Mouse (Mus musculus) midbrain, embryonic 15.5 days (tissue): ENCODE data around the gene Osbpl5. TPM values are rescaled to one million over a fixed set of nuclear protein-coding genes. Genes with fewer than 3 reads are reported as not detected.
A peak's percentile ranks its signal among the peaks of the same experiment; 100 is the strongest.
"Not testable (repeated sequence)": the region's sequence is repeated elsewhere in the genome, so short reads cannot be mapped to it uniquely, and the experiment has no call there.

ENCODE experiments used
- ATAC-seq: fragments of 200-750 bp; cut with Nextera tagmentation; replicated peaks from 2 replicates; pipeline ENCODE4 v1.8.0; 2017; ENCODE audit warnings: moderate TSS enrichment
- H3K27ac ChIP-seq: fragments of 300-500 bp; sonication (generic); 2 replicates; pipeline ENCODE4 v1.5.1; 2015; ENCODE audit warnings: mild to moderate bottlenecking, inconsistent platforms
- H3K27me3 ChIP-seq: fragments of 300-500 bp; sonication (generic); replicated peaks from 2 replicates; pipeline ENCODE4 v1.6.1; 2015; ENCODE audit warnings: inconsistent platforms
- H3K36me3 ChIP-seq: fragments of 300-500 bp; sonication (generic); replicated peaks from 2 replicates; pipeline ENCODE4 v1.6.1; 2015; ENCODE audit warnings: inconsistent platforms
- H3K4me1 ChIP-seq: fragments of 300-500 bp; sonication (generic); 2 replicates; pipeline ENCODE4 v1.6.1; 2015; ENCODE audit warnings: inconsistent platforms
- H3K4me2 ChIP-seq: fragments of 300-500 bp; sonication (generic); 2 replicates; pipeline ENCODE4 v1.6.1; 2015; ENCODE audit warnings: inconsistent platforms, mild to moderate bottlenecking, moderate library complexity
- H3K4me3 ChIP-seq: fragments of 300-500 bp; sonication (generic); 2 replicates; pipeline ENCODE4 v1.5.1; 2015; ENCODE audit warnings: mild to moderate bottlenecking, inconsistent platforms
- H3K9ac ChIP-seq: fragments of 300-500 bp; sonication (generic); 2 replicates; pipeline ENCODE4 v1.6.1; 2015; ENCODE audit warnings: mild to moderate bottlenecking, inconsistent platforms
- H3K9me3 ChIP-seq: fragments of 300-500 bp; sonication (generic); 2 replicates; pipeline ENCODE4 v1.6.1; 2016; ENCODE audit warnings: inconsistent platforms
- WGBS: fragments of 180-500 bp; shearing (Covaris S2); methylation state at CpG from one replicate; pipeline ENCODE4 v1.1.7; 2015; ENCODE audit warnings: mixed read lengths; 5-methylcytosine and 5-hydroxymethylcytosine counted together
- polyA plus RNA-seq: library from polyadenylated mRNA; unstranded; fragments of >200 nt; fragmentation: Nextera tagmentation; extraction: Ambion mirVana; gene quantifications from 2 replicates; pipeline ENCODE4 v1.2.1, GENCODE M21; 2015

Gene Osbpl5
- polyA plus RNA-seq, 1 experiment from 2014 or later = 44.0 TPM

DNA sequence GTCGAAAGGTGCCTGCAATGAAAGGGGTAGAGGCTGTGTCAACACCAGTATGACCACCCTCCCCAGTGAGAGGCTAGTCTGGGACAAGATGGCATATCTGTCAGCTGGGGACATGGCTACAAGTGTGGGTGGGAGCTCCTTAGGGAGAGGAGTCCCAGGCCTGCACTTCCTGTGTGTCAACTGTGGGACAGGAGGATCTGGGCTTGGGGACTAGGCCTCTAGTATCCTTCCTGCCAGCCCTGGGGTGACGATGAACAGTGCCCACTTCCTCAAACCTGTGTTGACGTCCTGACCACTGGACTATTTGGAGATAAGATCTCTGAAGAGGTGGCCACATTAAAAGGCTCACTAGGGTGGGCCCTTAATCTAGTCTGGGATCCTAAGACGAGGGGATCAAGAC lies 66.8 kb downstream of the Osbpl5 start:
- no peaks in the 10 kb centered on the region for H3K9me3 ChIP-seq
- H3K36me3 ChIP-seq = peaks cover 64% of the 10 kb centered on the region
- no peak for ATAC-seq
- H3K4me3 ChIP-seq = no peak overlapping the region
- H3K4me2 ChIP-seq = no peak overlapping the region
- no peak overlapping the region for H3K9ac ChIP-seq
- no peak overlapping the region for H3K27ac ChIP-seq
- WGBS = 85% methylated on average over 4 of the region's 4 CpGs
- peaks cover 8% of the 10 kb centered on the region; the same call in 1 of the 2 replicates for H3K4me1 ChIP-seq
- H3K27me3 ChIP-seq = 0 out of 2 replicates have a peak, but pooled peaks cover 4% of the 10 kb centered on the region

DNA sequence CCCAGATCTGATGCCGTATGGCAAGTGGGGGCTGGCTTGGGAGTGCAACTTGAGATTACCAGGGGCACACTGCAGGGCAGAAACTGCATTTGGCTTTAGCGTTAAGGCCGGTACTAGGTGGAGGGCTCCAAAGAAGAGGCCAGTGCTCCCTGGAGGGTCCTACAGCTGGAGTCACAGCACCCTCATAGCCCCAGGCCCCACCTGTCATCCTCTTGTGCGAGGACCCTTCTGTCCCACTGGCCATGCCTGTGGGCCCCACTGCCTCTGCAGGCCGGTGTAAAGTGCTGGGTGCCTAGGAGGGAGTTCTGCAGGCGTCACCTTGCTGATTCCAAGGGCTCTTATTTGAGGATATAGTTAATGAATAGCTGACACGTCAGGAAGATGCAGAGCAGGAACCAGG lies 67.3 kb downstream of the Osbpl5 start:
- WGBS = 86% methylated on average over 7 of the region's 7 CpGs
- Histone ChIP-seq H3K27me3 (0 out of 2 replicates have a peak, but pooled peaks cover 4% of the 10 kb centered on the region), H3K36me3 (peaks cover 59% of the 10 kb centered on the region), H3K4me3 (no peak overlapping the region), H3K4me1 (peaks cover 8% of the 10 kb centered on the region; the same call in 1 of the 2 replicates), H3K4me2 (no peak overlapping the region), H3K27ac (no peak overlapping the region), H3K9me3 (no peaks in the 10 kb centered on the region), H3K9ac (no peak overlapping the region)
- ATAC-seq = no peak

DNA sequence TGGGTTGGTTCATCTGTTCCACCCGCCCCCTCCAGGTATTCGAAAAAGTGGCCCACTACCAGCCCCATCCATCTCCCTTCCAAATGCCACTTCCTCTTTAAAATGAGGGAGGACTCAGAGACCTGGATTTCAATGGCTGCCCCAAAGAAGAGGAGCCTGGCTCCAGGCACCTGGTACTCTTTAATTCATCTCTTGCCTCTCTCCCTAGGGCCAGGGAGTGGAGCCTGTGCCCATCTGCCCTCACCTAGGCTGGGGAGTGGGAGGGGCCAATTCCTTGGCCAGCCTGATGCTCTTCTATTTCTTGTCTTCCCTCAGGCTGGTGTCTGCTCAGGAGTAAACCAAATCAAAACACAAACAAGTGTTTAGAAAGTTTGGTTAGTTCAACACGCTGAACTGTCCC lies 70.1 kb downstream of the Osbpl5 start:
- not testable (repeated sequence) for H3K4me1 ChIP-seq, H3K9ac ChIP-seq, H3K4me3 ChIP-seq, H3K4me2 ChIP-seq, ATAC-seq, H3K27ac ChIP-seq, H3K27me3 ChIP-seq, H3K9me3 ChIP-seq
- WGBS = 88% methylated on average over 3 of the region's 3 CpGs
- H3K36me3 ChIP-seq = peaks cover 35% of the 10 kb centered on the region

- WGBS = 64% methylated on average over 4 of the region's 4 CpGs
- not testable (repeated sequence) for H3K9ac ChIP-seq, H3K4me1 ChIP-seq, H3K27ac ChIP-seq, H3K9me3 ChIP-seq, H3K4me3 ChIP-seq, H3K27me3 ChIP-seq, H3K4me2 ChIP-seq, ATAC-seq
- peaks cover 30% of the 10 kb centered on the region for H3K36me3 ChIP-seq
Measured at GRCm38 (mm10) chr7:143686191-143686590, 70.6 kb downstream of the Osbpl5 start.

- H3K9ac ChIP-seq = no peak within 1 kb of the TSS
- ATAC-seq = peak; percentile 85
- no peak within 1 kb of the TSS for H3K27ac ChIP-seq
- H3K4me2 ChIP-seq = peak within 1 kb of the TSS; percentile 74
- 2% methylated on average over 35 of the region's 35 CpGs for WGBS
- peak within 1 kb of the TSS; percentile 37 for H3K4me3 ChIP-seq
- peaks cover 8% of the 10 kb centered on the region; the same call in 1 of the 2 replicates for H3K4me1 ChIP-seq
- peaks cover 26% of the 10 kb centered on the region for H3K36me3 ChIP-seq
- 0 out of 2 replicates have a peak, but pooled peaks cover 4% of the 10 kb centered on the region for H3K27me3 ChIP-seq
- no peaks in the 10 kb centered on the region for H3K9me3 ChIP-seq
Measured at GRCm38 (mm10) chr7:143685359-143686067, 71.3 kb downstream of the Osbpl5 start, which contains the start of gene Tnfrsf23. TSS of gene Tnfrsf23 (minus strand) at chr7:143685872.

DNA sequence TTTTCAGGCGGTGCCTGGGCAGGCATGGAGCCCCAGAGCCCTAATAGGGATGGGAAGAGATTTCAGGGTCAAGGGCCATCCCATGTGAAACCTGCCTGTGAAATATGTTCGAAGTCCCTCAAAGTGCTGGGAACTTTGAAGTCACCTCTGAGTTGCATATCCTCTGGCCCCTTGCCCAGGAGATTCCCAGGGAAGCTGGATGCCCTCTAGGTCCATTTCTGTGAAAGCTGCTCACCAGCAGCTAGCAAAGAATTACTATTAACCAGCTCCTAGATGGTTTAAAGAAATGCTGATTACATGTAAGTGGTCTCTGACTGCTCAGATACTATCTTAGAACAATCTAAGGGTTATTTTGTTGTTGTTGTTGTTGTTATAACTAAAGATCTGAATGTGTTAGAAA lies 72.2 kb downstream of the Osbpl5 start:
- H3K27me3 ChIP-seq, H3K4me1 ChIP-seq, H3K4me3 ChIP-seq, H3K9ac ChIP-seq, H3K9me3 ChIP-seq, ATAC-seq, H3K27ac ChIP-seq, H3K4me2 ChIP-seq: not testable (repeated sequence)
- 61% methylated on average over 2 of the region's 2 CpGs for WGBS
- H3K36me3 ChIP-seq = peaks cover 16% of the 10 kb centered on the region

DNA sequence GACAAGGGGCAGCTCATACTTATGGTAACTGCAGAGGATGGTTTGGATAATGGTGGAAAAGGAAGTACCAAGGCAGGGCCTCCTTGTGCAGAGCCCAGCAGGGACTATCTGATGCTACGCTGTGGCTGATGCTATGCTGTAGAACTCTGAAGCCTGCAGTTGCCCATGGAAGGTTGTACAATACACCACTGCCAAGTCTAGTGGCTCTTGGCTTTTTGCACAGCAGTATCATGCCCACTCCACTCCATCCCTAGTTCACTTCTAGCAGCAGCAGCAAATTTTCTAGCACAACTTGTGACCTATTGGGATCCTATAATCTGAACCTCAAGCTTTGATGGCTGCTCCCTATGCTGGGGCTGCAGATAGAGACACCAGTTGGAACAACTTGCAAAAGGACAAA lies 75.2 kb downstream of the Osbpl5 start:
- H3K4me3 ChIP-seq = no peak overlapping the region

DNA sequence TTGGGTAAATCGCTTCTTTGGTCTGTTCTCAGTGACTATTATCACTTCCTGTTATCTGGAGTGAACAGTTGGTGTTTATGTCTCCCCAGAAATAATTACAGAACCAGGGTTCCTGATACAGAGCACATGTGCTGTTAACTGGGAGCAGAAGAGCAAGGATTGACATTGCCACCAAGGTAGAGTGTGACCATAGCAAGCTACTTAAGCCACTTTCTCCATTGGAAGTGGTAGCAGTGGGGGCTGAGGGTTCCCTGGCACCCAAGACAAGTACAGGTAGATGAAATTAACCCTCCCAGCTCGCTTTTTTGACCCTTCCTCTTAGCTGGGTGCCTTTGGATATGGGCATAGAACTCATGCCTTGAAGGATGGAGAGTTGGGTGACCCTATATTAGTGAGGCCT lies 75.9 kb downstream of the Osbpl5 start:
- H3K9ac ChIP-seq, H3K4me2 ChIP-seq, H3K27ac ChIP-seq, H3K9me3 ChIP-seq, H3K4me1 ChIP-seq, H3K27me3 ChIP-seq, H3K4me3 ChIP-seq, ATAC-seq, H3K36me3 ChIP-seq: not testable (repeated sequence)
- WGBS = 58% methylated on average over 2 of the region's 2 CpGs

More for the DNA sequence above, 75.2 kb downstream of the Osbpl5 start:
- no peak for ATAC-seq
- H3K4me1 ChIP-seq = peaks cover 8% of the 10 kb centered on the region; the same call in 1 of the 2 replicates
- no peak overlapping the region for H3K9ac ChIP-seq
- no peak overlapping the region for H3K4me2 ChIP-seq
- H3K9me3 ChIP-seq = no peaks in the 10 kb centered on the region
- H3K27ac ChIP-seq = no peak overlapping the region
- 0 out of 2 replicates have a peak, but pooled peaks cover 4% of the 10 kb centered on the region for H3K27me3 ChIP-seq
- 88% methylated on average over 1 of the region's 1 CpGs for WGBS
- H3K36me3 ChIP-seq = no peaks in the 10 kb centered on the region

DNA sequence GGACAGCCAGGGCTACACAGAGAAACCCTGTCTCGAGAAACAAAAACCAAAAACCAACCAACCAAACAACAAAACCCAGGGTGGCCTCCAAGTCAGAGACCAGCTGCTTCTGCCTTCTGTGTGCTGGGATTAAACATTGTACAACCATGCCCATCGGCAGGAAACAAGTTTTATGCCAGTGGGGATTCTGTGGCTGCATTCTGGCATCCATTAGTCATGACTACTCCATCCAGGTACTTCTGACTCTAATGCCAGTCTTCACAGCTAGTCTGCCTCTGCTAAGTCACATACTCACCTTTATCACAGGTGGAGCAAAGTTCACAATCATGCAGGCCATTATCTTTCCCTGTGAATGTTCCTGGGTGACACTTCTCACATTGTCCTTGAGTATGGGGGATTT lies 77.1 kb downstream of the Osbpl5 start:
- H3K27ac ChIP-seq, H3K27me3 ChIP-seq, H3K4me2 ChIP-seq, ATAC-seq, H3K9me3 ChIP-seq, H3K9ac ChIP-seq, H3K36me3 ChIP-seq, H3K4me1 ChIP-seq, H3K4me3 ChIP-seq: not testable (repeated sequence)
- 82% methylated on average over 2 of the region's 2 CpGs for WGBS

DNA sequence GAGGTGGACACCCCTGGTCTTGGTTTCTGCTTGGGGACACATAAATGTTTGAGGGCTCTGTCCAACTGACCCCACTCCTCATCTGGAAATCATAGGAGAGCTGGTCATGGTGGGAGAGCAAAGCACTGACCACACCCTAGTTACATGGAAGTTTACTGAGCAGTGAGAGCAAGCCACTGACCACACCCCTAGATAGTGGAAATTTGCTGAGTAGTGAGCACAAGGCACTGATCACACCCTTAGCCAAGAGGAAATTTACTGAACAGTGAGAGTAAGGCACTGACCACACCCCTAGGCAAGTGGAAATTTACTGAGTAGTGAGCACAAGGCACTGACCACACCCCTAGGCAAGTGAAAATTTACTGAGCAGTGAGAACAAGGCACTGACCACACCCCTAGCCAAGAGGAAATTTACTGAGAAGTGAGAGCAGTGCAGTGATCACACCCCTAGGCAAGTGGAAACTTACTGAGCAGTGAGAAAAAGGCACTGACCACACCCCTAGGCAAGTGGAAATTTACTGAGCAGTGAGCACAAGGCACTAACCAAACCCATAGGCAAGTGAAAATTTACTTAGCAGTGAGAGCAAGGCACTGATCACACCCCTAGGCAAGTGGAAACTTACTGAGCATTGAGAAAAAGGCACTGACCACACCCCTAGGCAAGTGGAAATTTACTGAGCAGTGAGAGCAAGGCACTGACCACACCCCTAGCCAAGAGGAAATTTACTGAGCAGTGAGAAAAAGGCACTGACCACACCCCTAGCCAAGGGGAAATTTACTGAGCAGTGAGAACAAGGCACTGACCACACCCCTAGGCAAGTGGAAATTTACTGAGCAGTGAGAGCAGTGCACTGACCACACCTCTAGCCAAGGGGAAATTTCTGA lies 90.1 kb downstream of the Osbpl5 start:
- H3K36me3 ChIP-seq = no peaks in the 10 kb centered on the region
- no peaks in the 10 kb centered on the region for H3K4me1 ChIP-seq
- H3K4me2 ChIP-seq = no peak overlapping the region
- H3K9me3 ChIP-seq = no peaks in the 10 kb centered on the region
- H3K27me3 ChIP-seq = no peaks in the 10 kb centered on the region
- no peak overlapping the region for H3K9ac ChIP-seq
- ATAC-seq = no peak
- no peak overlapping the region for H3K4me3 ChIP-seq
- H3K27ac ChIP-seq = no peak overlapping the region

- Histone ChIP-seq H3K9ac (no peak overlapping the region), H3K4me2 (no peak overlapping the region), H3K9me3 (no peaks in the 10 kb centered on the region), H3K27me3 (no peaks in the 10 kb centered on the region), H3K27ac (no peak overlapping the region), H3K4me1 (no peaks in the 10 kb centered on the region), H3K4me3 (no peak overlapping the region), H3K36me3 (no peaks in the 10 kb centered on the region)
- 88% methylated on average over 2 of the region's 2 CpGs for WGBS
- ATAC-seq = no peak
Measured at GRCm38 (mm10) chr7:143663470-143663869, 93.3 kb downstream of the Osbpl5 start.

DNA sequence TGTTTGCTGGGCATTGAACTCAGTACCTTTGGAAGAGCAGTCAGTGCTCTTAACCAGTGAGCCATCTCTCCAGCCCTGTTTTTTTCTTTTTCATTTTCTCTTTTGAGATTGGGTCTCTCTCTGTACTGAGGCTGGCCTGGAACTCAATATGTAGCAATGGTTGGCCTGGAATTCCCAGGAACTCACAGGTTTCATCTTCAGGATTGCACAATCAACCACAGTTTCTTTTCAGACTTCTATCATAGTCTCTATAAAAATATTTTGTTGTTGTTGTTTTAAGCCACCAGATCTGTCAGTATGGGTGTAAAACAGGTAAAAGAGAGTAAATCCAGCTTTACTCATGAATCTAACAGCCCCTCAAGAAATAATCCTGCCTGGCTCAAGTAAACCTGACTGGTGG lies 96.0 kb downstream of the Osbpl5 start:
- H3K9ac ChIP-seq = no peak overlapping the region
- no peaks in the 10 kb centered on the region for H3K4me1 ChIP-seq
- H3K27ac ChIP-seq = no peak overlapping the region
- no peak overlapping the region for H3K4me3 ChIP-seq
- H3K27me3 ChIP-seq = no peaks in the 10 kb centered on the region
- ATAC-seq = no peak
- no peaks in the 10 kb centered on the region for H3K36me3 ChIP-seq
- H3K9me3 ChIP-seq = no peaks in the 10 kb centered on the region
- H3K4me2 ChIP-seq = no peak overlapping the region
